Mouse (Mus musculus) neural tube, embryonic 11.5 days (tissue): Measurements from ENCODE around the gene Acsl4. TPM values are rescaled to one million over a fixed set of nuclear protein-coding genes. Genes with fewer than 3 reads are reported as not detected.

Source experiments
- ATAC-seq: fragments of 200-750 bp; cut with Nextera tagmentation; 2 replicates; pipeline ENCODE4 v1.8.0; 2017; ENCODE audit warnings: moderate number of reproducible peaks, mild to moderate bottlenecking, moderate TSS enrichment, moderate library complexity; ENCODE audit not compliant: insufficient read depth, low FRiP score, low TSS enrichment
- DNase-seq: peaks from one replicate; pipeline ENCODE4 v3.0.0-alpha.2; 2015; ENCODE audit warnings: low spot score
- H3K27ac ChIP-seq: fragments of 300-500 bp; sonication (generic); 2 replicates; pipeline ENCODE4 v1.5.1; 2014; ENCODE audit warnings: low read depth, mild to moderate bottlenecking, low read length
- H3K27me3 ChIP-seq: fragments of 300-500 bp; sonication (generic); 2 replicates; pipeline ENCODE4 v1.6.1; 2014; ENCODE audit warnings: mild to moderate bottlenecking, low read length, mixed read lengths; ENCODE audit not compliant: control insufficient read depth, insufficient read depth
- H3K36me3 ChIP-seq: fragments of 300-500 bp; sonication (generic); 2 replicates; pipeline ENCODE4 v1.6.1; 2014; ENCODE audit warnings: mild to moderate bottlenecking, low read length, moderate library complexity, mixed read lengths; ENCODE audit not compliant: control insufficient read depth, insufficient read depth
- H3K4me1 ChIP-seq: fragments of 300-500 bp; sonication (generic); 2 replicates; pipeline ENCODE4 v1.6.1; 2014; ENCODE audit warnings: low read length, mixed read lengths; ENCODE audit not compliant: control insufficient read depth, insufficient read depth
- H3K4me2 ChIP-seq: fragments of 300-500 bp; sonication (generic); 2 replicates; pipeline ENCODE4 v1.6.1; 2014; ENCODE audit warnings: low read depth, mild to moderate bottlenecking, moderate library complexity
- H3K4me3 ChIP-seq: fragments of 300-500 bp; sonication (generic); 2 replicates; pipeline ENCODE4 v1.5.1; 2014; ENCODE audit warnings: low read depth, low read length
- H3K9ac ChIP-seq: fragments of 300-500 bp; sonication (generic); 2 replicates; pipeline ENCODE4 v1.6.1; 2014; ENCODE audit warnings: mild to moderate bottlenecking, low read length
- H3K9me3 ChIP-seq: fragments of 300-500 bp; sonication (generic); 2 replicates; pipeline ENCODE4 v1.6.1; 2016; ENCODE audit warnings: low read length; ENCODE audit not compliant: control insufficient read depth
- WGBS: fragments of 180-500 bp; shearing (Covaris S2); extraction: QIAGEN DNeasy Blood & Tissue Kit; methylation state at CpG from one replicate; pipeline ENCODE4 v1.1.7; 2014; 5-methylcytosine and 5-hydroxymethylcytosine counted together
- polyA plus RNA-seq: library from polyadenylated mRNA; unstranded; fragments of >200 nt; fragmentation: Nextera tagmentation; extraction: Ambion mirVana; gene quantifications from 2 replicates; pipeline ENCODE4 v1.2.1, GENCODE M21; 2014

The Acsl4 gene
- polyA plus RNA-seq, 1 experiment from 2014 or later: 31.2 TPM

GRCm38 (mm10) chrX:142303456-142303855 lies 86.9 kb downstream of the Acsl4 start:
- H3K9ac ChIP-seq: no peak overlapping the region
- no peaks in the 10 kb centered on the region for H3K4me1 ChIP-seq
- no peak overlapping the region for H3K4me3 ChIP-seq
- WGBS: 65% methylated on average over 2 of the region's 2 CpGs
- no peaks in the 10 kb centered on the region for H3K9me3 ChIP-seq
- ATAC-seq (no peak), DNase-seq (no peak)
- no peaks in the 10 kb centered on the region for H3K36me3 ChIP-seq
- H3K27ac ChIP-seq: no peak overlapping the region
- H3K4me2 ChIP-seq: no peak overlapping the region
- peaks cover 5% of the 10 kb centered on the region for H3K27me3 ChIP-seq

- Histone ChIP-seq H3K9ac (no peak overlapping the region), H3K4me1 (no peaks in the 10 kb centered on the region), H3K4me3 (no peak overlapping the region), H3K4me2 (no peak overlapping the region), H3K9me3 (no peaks in the 10 kb centered on the region), H3K36me3 (no peaks in the 10 kb centered on the region), H3K27me3 (0 out of 2 replicates have a peak, but pooled peaks cover 2% of the 10 kb centered on the region), H3K27ac (no peak overlapping the region)
- ATAC-seq (no peak), DNase-seq (no peak)
- 59% methylated on average over 5 of the region's 5 CpGs for WGBS
These were observed 104.4 kb downstream of the Acsl4 start for GRCm38 (mm10) chrX:142285905-142286304.

GRCm38 (mm10) chrX:142276573-142276972 lies 113.8 kb downstream of the Acsl4 start:
- DNase-seq (no peak), ATAC-seq (no peak)
- H3K9me3 ChIP-seq: no peaks in the 10 kb centered on the region
- H3K4me1 ChIP-seq: no peaks in the 10 kb centered on the region
- no peaks in the 10 kb centered on the region for H3K36me3 ChIP-seq
- 72% methylated on average over 3 of the region's 3 CpGs for WGBS
- H3K4me2 ChIP-seq: no peak overlapping the region
- H3K4me3 ChIP-seq: no peak overlapping the region
- H3K27ac ChIP-seq: no peak overlapping the region
- H3K9ac ChIP-seq: no peak overlapping the region
- no peaks in the 10 kb centered on the region for H3K27me3 ChIP-seq

- 87% methylated on average over 3 of the region's 3 CpGs for WGBS
- Histone ChIP-seq H3K9ac (no peak overlapping the region), H3K27me3 (no peaks in the 10 kb centered on the region), H3K36me3 (no peaks in the 10 kb centered on the region), H3K4me3 (no peak overlapping the region), H3K9me3 (no peaks in the 10 kb centered on the region), H3K27ac (no peak overlapping the region), H3K4me2 (no peak overlapping the region), H3K4me1 (no peaks in the 10 kb centered on the region)
- no peak for DNase-seq
- no peak for ATAC-seq
These were observed 114.3 kb downstream of the Acsl4 start for GRCm38 (mm10) chrX:142276031-142276430.

Other genes starting within 250 kb of the Acsl4 start
- 0.04 TPM in 2 replicates for gene Gucy2f, start 193.6 kb downstream of the Acsl4 start, polyA plus RNA-seq
- 10.8 and 12.2 TPM in 2 replicates for gene Nxt2, start 163.8 kb downstream of the Acsl4 start, polyA plus RNA-seq
- 43.1 and 50.1 TPM in 2 replicates for gene Kcne1l, start 84.2 kb downstream of the Acsl4 start, polyA plus RNA-seq